Mouse (Mus musculus): ENCODE data around the gene Cox5a. TPM values are rescaled to one million over a fixed set of nuclear protein-coding genes. Genes with fewer than 3 reads are reported as not detected.

The Cox5a gene
- polyA plus RNA-seq (2012; rRNA removed) = 594 and 647 TPM in 2 replicates

DNA sequence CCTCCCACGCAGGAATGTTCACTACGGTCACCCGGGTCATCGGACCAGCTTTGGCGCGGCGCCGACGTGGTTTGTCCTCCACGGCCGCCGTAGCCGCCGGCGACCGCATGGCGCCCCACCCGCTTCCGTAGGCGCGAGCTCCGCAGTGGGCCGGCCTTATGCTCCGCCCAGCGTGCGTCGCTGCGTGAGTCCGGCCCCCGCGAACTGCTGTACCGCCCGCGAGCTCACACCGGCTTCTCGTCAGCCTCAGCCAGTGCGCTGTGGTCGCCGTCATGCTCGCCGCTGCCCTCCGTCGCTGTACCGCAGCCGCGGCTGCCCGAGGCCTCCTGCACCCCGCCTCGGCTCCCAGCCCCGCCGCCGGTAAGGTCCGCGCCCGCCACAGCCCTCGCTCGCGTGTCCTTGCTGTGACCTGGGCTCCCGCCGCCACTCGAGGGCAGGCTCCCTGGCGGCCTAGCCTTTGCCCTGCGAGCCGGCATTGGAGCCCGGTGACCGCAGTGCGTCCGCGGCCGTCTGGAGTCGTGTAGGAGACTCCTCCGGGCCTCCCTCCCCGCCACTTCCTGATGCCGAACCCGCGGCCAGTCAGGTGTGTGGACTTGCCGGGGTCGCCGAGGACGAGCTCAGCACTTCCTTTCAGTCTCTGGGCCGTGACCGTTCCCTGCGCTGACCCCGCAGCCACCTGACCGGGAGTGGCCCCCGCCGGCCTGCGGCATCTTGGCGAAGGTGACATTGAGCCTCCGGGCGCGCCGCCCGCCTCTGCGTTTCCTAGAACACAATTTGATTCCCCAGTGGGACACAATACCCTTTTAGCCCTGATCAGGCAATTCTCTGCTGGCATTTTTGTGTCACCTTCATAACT lies at the start of gene Cox5a:
Gene Cox5a (plus strand): TSS at position 219 of the 856 bp plus-strand sequence.
- under 1% methylated on average over 95 of the region's 95 CpGs for WGBS
- DNase-seq (ENCODE audit: low read depth, low spot score) = peak; percentile 67

DNA sequence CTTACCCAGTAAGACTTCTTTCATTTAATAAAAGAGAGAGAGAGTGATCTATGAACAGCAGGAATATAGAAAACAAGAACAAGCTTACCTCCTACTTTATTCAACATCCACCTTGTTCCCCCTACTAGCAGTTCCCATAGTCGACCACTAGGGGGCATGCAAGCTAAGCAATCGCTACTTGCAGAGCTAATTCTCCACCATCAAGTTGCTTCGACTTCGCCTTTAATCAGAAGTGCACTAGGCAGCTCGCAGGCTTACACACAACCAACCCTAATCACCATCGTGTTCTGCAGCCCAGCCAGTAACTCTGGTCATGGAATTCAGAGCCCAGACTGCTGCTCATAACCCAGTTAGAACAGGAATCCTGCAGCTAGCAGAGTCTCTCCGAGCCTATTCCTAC lies 35.3 kb upstream of the Cox5a start:
- 17% methylated on average over 7 of the region's 7 CpGs for WGBS
- no peak for DNase-seq (ENCODE audit: low read depth, low spot score)

GRCm38 (mm10) chr9:57487807-57488206 lies 33.3 kb upstream of the Cox5a start:
- WGBS = 68% methylated on average over 7 of the region's 7 CpGs
- no peak for DNase-seq (ENCODE audit: low read depth, low spot score)

DNA sequence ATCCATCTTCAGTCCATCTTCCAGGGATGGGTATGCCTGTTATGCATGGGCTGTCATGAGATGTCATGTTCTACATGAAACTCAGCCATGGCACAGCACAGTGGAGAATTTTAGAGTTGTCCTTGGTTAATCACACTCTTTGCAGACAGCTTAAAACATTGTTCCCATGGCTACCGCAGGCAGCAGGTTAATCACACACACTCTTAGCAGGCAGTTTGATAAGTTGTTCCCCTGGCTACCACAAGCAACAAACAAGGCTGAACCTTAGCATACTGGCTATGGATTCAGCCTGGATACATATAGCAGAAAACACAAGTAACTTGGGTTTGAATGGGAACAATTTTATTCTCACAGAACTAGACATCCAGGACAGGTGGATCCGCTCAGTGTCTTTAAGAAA lies 27.5 kb upstream of the Cox5a start:
- DNase-seq (ENCODE audit: low read depth, low spot score) = no peak

DNA sequence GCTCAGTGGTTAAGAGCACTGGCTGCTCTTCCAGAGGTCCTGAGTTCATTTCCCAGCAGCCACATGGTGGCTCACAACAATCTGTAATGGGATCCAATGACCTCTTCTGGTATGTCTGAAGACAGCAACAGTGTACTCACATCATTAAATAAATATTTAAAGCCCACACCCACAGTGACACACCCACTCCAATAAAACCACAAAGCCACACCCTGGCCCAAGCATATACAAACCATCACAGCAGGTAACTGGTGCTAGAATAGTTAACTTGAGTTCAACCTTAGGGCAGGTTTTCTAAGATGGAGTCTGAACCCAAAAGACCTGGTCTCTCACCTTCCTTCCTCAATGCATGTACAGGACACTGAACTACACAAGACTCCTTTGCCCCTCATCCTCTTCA lies 26.1 kb upstream of the Cox5a start:
- DNase-seq (ENCODE audit: low read depth, low spot score) = no peak

More for the DNA sequence above, 27.5 kb upstream of the Cox5a start:
- 84% methylated on average over 2 of the region's 2 CpGs for WGBS

- WGBS = 27% methylated on average over 5 of the region's 5 CpGs
- no peak for DNase-seq (ENCODE audit: low read depth, low spot score)
Observed at GRCm38 (mm10) chr9:57497236-57497635, 23.8 kb upstream of the Cox5a start.

DNA sequence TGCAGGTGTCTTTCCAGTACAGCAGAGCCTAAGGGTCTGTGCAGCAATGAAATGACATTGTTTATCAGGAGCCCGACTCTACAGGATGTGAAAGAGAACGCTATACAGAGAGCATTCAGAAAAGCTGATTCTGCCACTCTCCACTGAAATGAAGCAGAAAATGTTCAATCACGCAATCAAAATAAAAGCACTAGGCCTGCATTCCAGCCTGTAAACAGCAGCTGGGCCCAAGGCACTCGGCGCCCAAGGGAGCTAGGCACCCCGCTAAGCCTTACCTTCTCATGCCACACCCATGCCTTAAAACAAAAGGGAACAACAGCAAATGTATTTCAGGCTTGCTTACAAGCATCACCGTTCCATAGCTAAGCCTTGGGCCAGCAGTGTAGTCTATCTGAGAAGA lies 22.5 kb upstream of the Cox5a start:
- WGBS = 67% methylated on average over 7 of the region's 7 CpGs

DNA sequence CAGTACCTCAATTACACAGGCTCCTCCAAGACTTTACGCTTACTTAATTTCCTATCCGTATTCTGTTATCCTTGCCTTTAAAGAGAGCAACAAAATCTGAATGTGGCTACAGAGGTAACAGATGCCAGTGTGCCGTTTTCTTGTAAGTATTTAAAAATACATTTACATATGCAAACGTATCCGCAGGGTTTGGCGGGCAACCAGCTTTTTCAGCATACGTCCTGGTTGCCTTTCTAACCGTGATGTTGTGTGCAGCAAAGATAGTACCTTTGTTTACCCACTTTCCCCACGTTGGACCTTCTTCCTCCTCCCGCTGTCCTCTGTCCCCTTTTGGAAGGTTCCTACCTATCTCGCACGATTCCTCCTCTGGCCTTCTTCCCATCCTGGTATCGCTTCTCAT lies 19.6 kb upstream of the Cox5a start:
- WGBS = 47% methylated on average over 13 of the region's 13 CpGs
- DNase-seq (ENCODE audit: low read depth, low spot score) = no peak

More for the DNA sequence above, 22.5 kb upstream of the Cox5a start:
- DNase-seq (ENCODE audit: low read depth, low spot score) = no peak

DNA sequence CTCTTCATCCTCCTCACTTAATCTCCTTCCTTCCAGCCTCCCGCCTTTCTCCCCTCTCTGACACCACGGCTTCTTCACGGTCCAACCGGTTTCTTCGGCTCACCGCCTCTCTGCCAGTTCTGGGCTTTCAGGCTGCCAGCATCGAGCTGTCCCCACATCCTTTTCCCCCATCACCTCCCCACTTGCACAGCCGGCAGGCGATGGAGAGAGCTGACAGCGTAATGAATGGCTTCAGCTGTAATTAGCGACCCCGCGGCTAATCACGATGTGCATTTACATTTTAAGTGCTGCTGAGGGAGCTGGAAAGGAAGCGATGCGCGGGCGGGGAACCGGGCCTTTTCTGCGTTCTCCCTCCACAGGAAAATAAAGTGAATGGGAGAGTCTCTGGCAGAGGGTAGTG lies 19.2 kb upstream of the Cox5a start:
- 46% methylated on average over 20 of the region's 20 CpGs for WGBS
- DNase-seq (ENCODE audit: low read depth, low spot score) = no peak

DNA sequence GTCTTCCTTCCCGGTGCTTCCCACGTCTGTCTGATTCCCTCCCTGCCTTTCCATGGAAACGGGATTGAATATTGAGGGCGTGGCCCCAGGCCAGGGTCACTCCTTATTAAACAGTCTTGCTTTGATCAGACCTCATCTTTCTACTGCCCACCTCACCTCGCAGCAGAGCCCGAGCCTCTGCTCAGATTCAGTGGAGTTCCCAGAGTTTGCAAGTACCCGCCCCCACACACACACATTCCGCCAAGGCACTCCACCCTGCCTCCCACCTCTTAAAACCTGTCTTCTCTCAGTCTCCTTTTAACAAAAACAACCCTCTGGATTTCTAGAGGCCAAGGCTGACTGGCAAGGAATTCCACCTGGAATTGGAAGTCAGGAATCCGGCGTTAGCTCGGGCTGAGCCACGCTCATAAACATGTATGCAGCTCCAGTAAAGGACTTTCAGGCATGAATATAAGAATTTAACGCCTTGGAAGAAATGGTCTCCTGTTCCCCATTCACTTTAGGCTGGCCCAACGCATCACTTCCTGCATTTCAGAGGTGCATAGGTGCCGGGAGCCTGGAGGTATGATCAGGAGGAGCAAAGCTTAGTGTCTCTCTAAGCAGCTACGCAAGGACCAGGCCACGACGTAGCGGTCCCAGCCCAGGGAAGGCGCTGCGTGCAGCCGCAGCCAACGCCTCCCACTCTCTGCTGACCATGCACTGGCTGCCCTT lies 18.0 kb upstream of the Cox5a start:
- WGBS = 12% methylated on average over 23 of the region's 23 CpGs
- no peak for DNase-seq (ENCODE audit: low read depth, low spot score)

GRCm38 (mm10) chr9:57503622-57504380 lies 17.3 kb upstream of the Cox5a start, which contains the start of gene Rpp25:
TSS of gene Rpp25 (plus strand) at chr9:57504026.
- under 1% methylated on average over 46 of the region's 46 CpGs for WGBS
- DNase-seq (ENCODE audit: low read depth, low spot score) = no peak

- no peak for DNase-seq (ENCODE audit: low read depth, low spot score)
- WGBS = 2% methylated on average over 34 of the region's 34 CpGs
Observed at GRCm38 (mm10) chr9:57504381-57504700, 16.7 kb upstream of the Cox5a start.

DNA sequence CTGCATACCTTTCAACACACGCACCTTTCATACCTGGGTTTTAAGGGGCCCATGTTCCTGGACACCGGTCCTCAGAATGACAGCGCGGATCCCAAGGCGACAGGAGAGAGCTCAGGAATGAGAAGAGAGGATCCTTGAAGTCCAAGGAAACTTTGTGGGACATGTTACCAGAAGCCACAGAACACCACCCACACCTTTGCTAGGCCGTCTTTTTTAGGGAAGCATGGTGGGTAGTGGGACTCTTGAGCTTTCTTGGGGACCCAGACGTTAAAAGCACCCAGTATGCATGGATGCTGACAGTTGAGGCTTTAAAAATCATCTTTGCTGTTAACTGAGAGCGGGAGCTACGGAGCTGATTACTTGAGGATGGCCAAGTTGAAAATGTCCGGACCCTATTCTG lies 16.2 kb upstream of the Cox5a start:
- DNase-seq (ENCODE audit: low read depth, low spot score) = no peak
- WGBS = 81% methylated on average over 10 of the region's 10 CpGs

DNA sequence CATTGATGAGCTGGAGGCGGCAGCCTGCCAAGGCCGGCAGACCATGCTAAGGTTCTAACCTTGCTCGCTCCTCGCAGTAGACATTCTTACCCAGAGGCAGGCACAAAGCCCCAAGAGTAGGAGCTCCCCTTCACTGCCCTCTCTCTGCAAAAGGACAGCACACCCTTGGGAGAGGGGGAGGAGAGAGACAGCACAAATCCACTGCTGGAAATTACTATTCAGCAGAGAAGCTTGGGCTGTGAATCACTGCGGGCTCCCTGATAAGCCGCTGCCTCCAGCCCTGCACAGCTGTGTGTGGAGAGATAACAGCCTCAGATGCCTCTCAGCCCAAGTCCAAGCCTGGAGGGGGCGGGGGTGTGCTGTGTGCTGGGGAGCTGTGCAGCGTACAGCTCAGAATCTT lies 15.4 kb upstream of the Cox5a start:
- 42% methylated on average over 8 of the region's 8 CpGs for WGBS
- no peak for DNase-seq (ENCODE audit: low read depth, low spot score)

GRCm38 (mm10) chr9:57510577-57510976 lies 10.5 kb upstream of the Cox5a start:
- 84% methylated on average over 2 of the region's 2 CpGs for WGBS
- DNase-seq (ENCODE audit: low read depth, low spot score) = no peak

DNA sequence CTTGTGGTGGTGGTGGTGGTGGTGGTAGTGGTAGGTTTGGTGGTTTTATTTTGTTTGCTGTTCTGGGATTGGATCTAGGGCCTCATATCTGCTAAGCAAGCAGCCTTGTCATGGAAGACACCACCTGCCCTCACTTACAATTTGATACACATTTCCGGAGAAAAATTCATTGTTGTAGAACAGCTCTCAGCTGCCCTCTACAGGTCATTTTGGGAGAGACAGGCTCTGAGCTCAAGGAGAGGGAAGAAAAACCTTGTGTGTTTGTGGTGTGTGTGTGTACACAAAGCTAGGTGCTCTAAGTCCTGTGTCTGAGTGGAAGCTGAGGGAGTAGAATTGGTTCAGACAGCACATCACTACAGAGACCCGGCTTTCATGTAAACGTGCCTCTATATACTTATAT lies 4.0 kb upstream of the Cox5a start:
- peak; percentile 64 for DNase-seq (ENCODE audit: low read depth, low spot score)

GRCm38 (mm10) chr9:57520375-57521055 lies 559 bp upstream of the Cox5a start:
- 27% methylated on average over 16 of the region's 16 CpGs for WGBS
- no peak for DNase-seq (ENCODE audit: low read depth, low spot score)

More for the DNA sequence above, 4.0 kb upstream of the Cox5a start:
- WGBS = 9% methylated on average over 3 of the region's 3 CpGs

- peak; percentile 42 for DNase-seq (ENCODE audit: low read depth, low spot score)
- WGBS = 5% methylated on average over 7 of the region's 7 CpGs
Observed at GRCm38 (mm10) chr9:57522114-57522860, 1.2 kb downstream of the Cox5a start.

GRCm38 (mm10) chr9:57522861-57523246 lies 1.8 kb downstream of the Cox5a start:
- no peak for DNase-seq (ENCODE audit: low read depth, low spot score)
- 25% methylated on average over 4 of the region's 4 CpGs for WGBS
